Mouse (Mus musculus): Measurements from ENCODE around the gene Dnah7c.

DNA sequence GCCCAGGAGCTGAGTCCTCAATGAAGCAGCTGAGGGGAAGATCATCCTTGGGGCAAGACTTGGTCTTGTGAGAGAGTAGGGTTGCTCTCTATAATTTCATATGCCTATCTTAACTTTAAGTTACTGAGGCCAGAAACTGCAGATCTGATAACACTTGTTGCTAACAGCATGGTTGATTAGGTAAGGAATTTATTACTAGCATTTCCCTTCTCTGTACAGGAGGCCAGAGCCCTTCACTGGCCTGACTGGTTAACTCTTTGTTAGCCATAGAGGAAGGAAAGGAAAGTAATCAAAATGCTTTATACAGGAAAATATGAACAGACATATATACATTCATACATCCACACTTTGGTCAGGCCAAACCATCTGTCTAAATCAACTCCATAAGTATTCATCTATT lies 95.6 kb downstream of the Dnah7c start:
- no peak for TF ChIP-seq CTCF (IDR thresholded peaks at IDR 0.05; ENCODE audit: low read depth)
- TF ChIP-seq EP300 (optimal IDR thresholded peaks at IDR 0.05) = no peak
